Mouse (Mus musculus) heart, adult 2 months (tissue): ENCODE data around the gene Kcnk10. TPM values are rescaled to one million over a fixed set of nuclear protein-coding genes. Genes with fewer than 3 reads are reported as not detected.

Experiments
- DNase-seq, 2 experiments: peaks; one replicate each; pipeline ENCODE4 v3.0.0; 2021
- H3K27ac ChIP-seq: fragments of 200-600 bp; 2 replicates; pipeline ENCODE4 v1.8.1; 2022
- H3K27me3 ChIP-seq: fragments of 200-500 bp; 2 replicates; pipeline ENCODE4 v1.6.1; 2012; ENCODE audit warnings: mild to moderate bottlenecking, low read length, inconsistent platforms, mixed read lengths; ENCODE audit not compliant: control insufficient read depth, insufficient read depth
- H3K36me3 ChIP-seq: fragments of 200-500 bp; 2 replicates; pipeline ENCODE4 v1.6.1; 2012; ENCODE audit warnings: low read length, inconsistent platforms; ENCODE audit not compliant: control insufficient read depth, insufficient read depth
- H3K4me1 ChIP-seq: fragments of 200-500 bp; 2 replicates; pipeline ENCODE4 v1.6.1; 2011; ENCODE audit warnings: low read length; ENCODE audit not compliant: control insufficient read depth, insufficient read depth
- H3K4me3 ChIP-seq: fragments of 200-600 bp; 2 replicates; pipeline ENCODE4 v1.8.1; 2022
- H3K79me2 ChIP-seq: fragments of 200-500 bp; replicated peaks from 2 replicates; pipeline ENCODE4 v1.6.1; 2012; ENCODE audit warnings: mild to moderate bottlenecking, inconsistent platforms, low read length, moderate library complexity, mixed read lengths; ENCODE audit not compliant: control insufficient read depth, insufficient read depth
- H3K9ac ChIP-seq: fragments of 200-500 bp; 2 replicates; pipeline ENCODE4 v1.6.1; 2012; ENCODE audit warnings: low read depth, mild to moderate bottlenecking, control low read depth, inconsistent platforms, low read length, mixed read lengths
- CTCF ChIP-seq: fragments of 200-600 bp; IDR thresholded peaks from 2 replicates; pipeline ENCODE4 v1.8.1; 2022; ENCODE audit warnings: antibody characterized with exemption, mild to moderate bottlenecking, moderate library complexity
- EP300 ChIP-seq: fragments of 200-500 bp; IDR thresholded peaks from 2 replicates; pipeline ENCODE4 v1.6.1; 2011; ENCODE audit warnings: low read depth, low read length, control low read depth; ENCODE audit not compliant: insufficient read depth
- POLR2A ChIP-seq: fragments of 200-500 bp; IDR thresholded peaks from 2 replicates; pipeline ENCODE4 v1.6.1; 2011; ENCODE audit warnings: mild to moderate bottlenecking, low read depth, low read length, control low read depth; ENCODE audit not compliant: insufficient read depth
- WGBS: fragments of 180-500 bp; shearing (Covaris S2); methylation state at CpG from one replicate; pipeline ENCODE4 v1.1.7; 2018; 5-methylcytosine and 5-hydroxymethylcytosine counted together
- intact Hi-C: fragments of 180-260 bp; cut with DNase I; formaldehyde crosslinking; loops from one replicate; pipeline ENCODE4 v1.15.1; 2025
- polyA plus RNA-seq: library from polyadenylated mRNA; depleted of rRNA; stranded (reverse); fragments of >200 nt; gene quantifications from 2 replicates; pipeline ENCODE4 v1.2.3, GENCODE M21; 2012; rRNA removed
- total RNA-seq, 2 experiments: library from RNA; stranded (reverse); gene quantifications; 2 replicates each; pipeline ENCODE4 v1.2.3; 2021

The Kcnk10 gene
- total and polyA plus RNA-seq, 3 experiments: 0.16 TPM; not detected in 2

- 41% methylated on average over 4 of the region's 4 CpGs for WGBS
- no peaks in the 10 kb centered on the region for H3K36me3 ChIP-seq
- DNase-seq: no peak
- no peak for TF ChIP-seq EP300
- TF ChIP-seq CTCF: no peak
- no peak for TF ChIP-seq POLR2A
- H3K27me3 ChIP-seq: no peaks in the 10 kb centered on the region
- H3K79me2 ChIP-seq: no peaks in the 10 kb centered on the region
- H3K27ac ChIP-seq: no peak overlapping the region
- H3K4me1 ChIP-seq: no peaks in the 10 kb centered on the region
- no peak overlapping the region for H3K4me3 ChIP-seq
- H3K9ac ChIP-seq: no peak overlapping the region
- intact Hi-C loops: no loop called here
Measured at GRCm38 (mm10) chr12:98396586-98396985, 181.5 kb downstream of the Kcnk10 start.

GRCm38 (mm10) chr12:98394115-98394514, 184.0 kb downstream of the Kcnk10 start:
- H3K4me3 ChIP-seq: no peak overlapping the region
- no peaks in the 10 kb centered on the region for H3K36me3 ChIP-seq
- no peaks in the 10 kb centered on the region for H3K4me1 ChIP-seq
- WGBS: 85% methylated on average over 5 of the region's 5 CpGs
- H3K79me2 ChIP-seq: no peaks in the 10 kb centered on the region
- H3K27me3 ChIP-seq: no peaks in the 10 kb centered on the region
- TF ChIP-seq EP300 (no peak), POLR2A (no peak), CTCF (no peak)
- H3K27ac ChIP-seq: no peak overlapping the region
- no peak overlapping the region for H3K9ac ChIP-seq
- intact Hi-C loops: no loop called here
- no peak for DNase-seq

- intact Hi-C loops: no loop called here
- 50% methylated on average over 5 of the region's 5 CpGs for WGBS
- no peaks in the 10 kb centered on the region for H3K36me3 ChIP-seq
Measured at GRCm38 (mm10) chr12:98391347-98391746, 186.8 kb downstream of the Kcnk10 start.

GRCm38 (mm10) chr12:98389618-98390017, 188.5 kb downstream of the Kcnk10 start:
- Histone ChIP-seq H3K79me2 (no peaks in the 10 kb centered on the region), H3K4me3 (no peak overlapping the region), H3K27ac (no peak overlapping the region), H3K27me3 (no peaks in the 10 kb centered on the region), H3K9ac (no peak overlapping the region), H3K36me3 (no peaks in the 10 kb centered on the region), H3K4me1 (no peaks in the 10 kb centered on the region)
- intact Hi-C loops: no loop called here
- no peak for DNase-seq
- no peak for TF ChIP-seq POLR2A
- TF ChIP-seq CTCF: no peak
- no peak for TF ChIP-seq EP300
- 76% methylated on average over 4 of the region's 4 CpGs for whole genome bisulfite sequencing

More at GRCm38 (mm10) chr12:98391347-98391746, 186.8 kb downstream of the Kcnk10 start:
- no peaks in the 10 kb centered on the region for H3K4me1 ChIP-seq
- DNase-seq: no peak
- no peak overlapping the region for H3K4me3 ChIP-seq
- no peak overlapping the region for H3K9ac ChIP-seq
- no peaks in the 10 kb centered on the region for H3K79me2 ChIP-seq
- H3K27me3 ChIP-seq: no peaks in the 10 kb centered on the region
- TF ChIP-seq POLR2A: no peak
- TF ChIP-seq EP300: no peak
- no peak for TF ChIP-seq CTCF
- no peak overlapping the region for H3K27ac ChIP-seq

Other genes with a start within 250 kb of the Kcnk10 start
- gene Spata7, start 49.8 kb upstream of the Kcnk10 start, total RNA-seq: 1 to 10 TPM; 5.2 to 6.5 TPM
- gene Spata7, start 49.8 kb upstream of the Kcnk10 start, polyA plus RNA-seq: 2.2 and 3.0 TPM in 2 replicates
- 10 to 100 TPM; 29.1 to 29.3 TPM for gene Ptpn21, start 159.1 kb upstream of the Kcnk10 start, total RNA-seq
- gene Ptpn21, start 159.1 kb upstream of the Kcnk10 start, polyA plus RNA-seq: 19.4 and 24.7 TPM in 2 replicates
- 10 to 100 TPM; 59.6 to 60.1 TPM for gene Zc3h14, start 168.7 kb upstream of the Kcnk10 start, total RNA-seq
- gene Zc3h14, start 168.7 kb upstream of the Kcnk10 start, polyA plus RNA-seq: 57.0 and 92.9 TPM in 2 replicates